Mouse (Mus musculus) megakaryocyte, embryonic 14.5 days (primary cell): Measurements from ENCODE around the gene Gm8229.
"Not testable (repeated sequence)": the region's sequence is repeated elsewhere in the genome, so short reads cannot be mapped to it uniquely, and the experiment has no call there.

Source experiments
- FLI1 ChIP-seq: IDR thresholded peaks from 2 replicates; pipeline ENCODE4 v1.6.1; 2012; ENCODE audit warnings: low read length, inconsistent platforms, mixed read lengths
- GATA1 ChIP-seq: IDR thresholded peaks from 3 replicates; pipeline ENCODE4 v1.6.1; 2012; ENCODE audit warnings: mixed read lengths, low read length, inconsistent platforms, borderline replicate concordance

- not testable (repeated sequence) for TF ChIP-seq GATA1, FLI1
These were observed 45.4 kb downstream of the Gm8229 start, which contains the start of gene Gm3371 for GRCm38 (mm10) chr14:44410588-44410987.
